Mouse (Mus musculus): ENCODE results near the gene Spin2e. TPM values are rescaled to one million over a fixed set of nuclear protein-coding genes. Genes with fewer than 3 reads are reported as not detected.
"Not testable (repeated sequence)": the region's sequence is repeated elsewhere in the genome, so short reads cannot be mapped to it uniquely, and the experiment has no call there.

Gene Spin2e
- not detected for total RNA-seq (2021)

GRCm38 (mm10) chrX:31618820-31619219, at the start of gene Spin2e:
Gene Spin2e (minus strand): TSS chrX:31618920.
- intact Hi-C loops (cut with DNase I); DNase-seq (ENCODE audit: low spot score in 2 of 2): not testable (repeated sequence)

- intact Hi-C loops (cut with DNase I); DNase-seq (ENCODE audit: low spot score in 2 of 2): not testable (repeated sequence)
Observed at GRCm38 (mm10) chrX:31574183-31574582, 44.5 kb downstream of the Spin2e start, which contains the start of gene Gm21883. Gene Gm21883 (minus strand): TSS chrX:31574283.

Other genes starting within 250 kb of the Spin2e start
- not detected for gene Btbd35f19, start 235.0 kb downstream of the Spin2e start, total RNA-seq (2021)
- gene Gm21883, start 44.6 kb downstream of the Spin2e start, total RNA-seq (2021), result not detected
- not detected for gene Btbd35f25, start 98.2 kb upstream of the Spin2e start, total RNA-seq (2021)